Mouse (Mus musculus) stomach, embryonic 16.5 days (tissue): ENCODE measurements around the gene Itk. TPM values are rescaled to one million over a fixed set of nuclear protein-coding genes. Genes with fewer than 3 reads are reported as not detected.

Source experiments
- ATAC-seq: fragments of 200-750 bp; cut with Nextera tagmentation; 2 replicates; pipeline ENCODE4 v1.8.0; 2017; ENCODE audit warnings: moderate number of reproducible peaks, moderate TSS enrichment; ENCODE audit not compliant: insufficient read depth, low FRiP score
- H3K27ac ChIP-seq: fragments of 300-500 bp; sonication (generic); 2 replicates; pipeline ENCODE4 v1.5.1; 2014; ENCODE audit warnings: low read length
- H3K27me3 ChIP-seq: fragments of 300-500 bp; sonication (generic); 2 replicates; pipeline ENCODE4 v1.6.1; 2014; ENCODE audit warnings: low read length, control low read depth, mixed read lengths; ENCODE audit not compliant: control insufficient read depth, insufficient read depth
- H3K36me3 ChIP-seq: fragments of 300-500 bp; sonication (generic); 2 replicates; pipeline ENCODE4 v1.6.1; 2014; ENCODE audit warnings: low read length; ENCODE audit not compliant: control insufficient read depth, insufficient read depth
- H3K4me1 ChIP-seq: fragments of 300-500 bp; sonication (generic); 2 replicates; pipeline ENCODE4 v1.6.1; 2014; ENCODE audit warnings: low read length, control low read depth, mixed read lengths; ENCODE audit not compliant: control insufficient read depth, insufficient read depth
- H3K4me2 ChIP-seq: fragments of 300-500 bp; sonication (generic); 2 replicates; pipeline ENCODE4 v1.6.1; 2014; ENCODE audit warnings: low read depth, low read length, mixed read lengths
- H3K4me3 ChIP-seq: fragments of 300-500 bp; sonication (generic); replicated peaks from 2 replicates; pipeline ENCODE4 v1.5.1; 2014; ENCODE audit warnings: mild to moderate bottlenecking, low read length
- H3K9ac ChIP-seq: fragments of 300-500 bp; sonication (generic); 2 replicates; pipeline ENCODE4 v1.6.1; 2014; ENCODE audit warnings: low read length
- H3K9me3 ChIP-seq: fragments of 300-500 bp; sonication (generic); replicated peaks from 2 replicates; pipeline ENCODE4 v1.6.1; 2016; ENCODE audit warnings: low read length, control low read depth; ENCODE audit not compliant: control insufficient read depth
- WGBS: fragments of 180-500 bp; shearing (Covaris S2); extraction: QIAGEN DNeasy Blood & Tissue Kit; methylation state at CpG from one replicate; pipeline ENCODE4 v1.1.7; 2014; 5-methylcytosine and 5-hydroxymethylcytosine counted together
- polyA plus RNA-seq: library from polyadenylated mRNA; unstranded; fragments of >200 nt; fragmentation: Nextera tagmentation; extraction: Ambion mirVana; gene quantifications from 2 replicates; pipeline ENCODE4 v1.2.1, GENCODE M21; 2015

The Itk gene
- polyA plus RNA-seq, 1 experiment from 2014 or later = 0.49 TPM

- WGBS = 50% methylated on average over 13 of the region's 13 CpGs
- Histone ChIP-seq H3K27me3 (no peaks in the 10 kb centered on the region), H3K36me3 (no peaks in the 10 kb centered on the region), H3K9me3 (no peaks in the 10 kb centered on the region), H3K9ac (no peak overlapping the region), H3K4me2 (no peak overlapping the region), H3K27ac (no peak overlapping the region; the same call in 1 of the 2 replicates), H3K4me1 (0 out of 2 replicates have a peak, but pooled peaks cover 10% of the 10 kb centered on the region), H3K4me3 (no peak overlapping the region)
- ATAC-seq = no peak
These were observed 90.2 kb downstream of the Itk start for GRCm38 (mm10) chr11:46298889-46299785.

GRCm38 (mm10) chr11:46294390-46294789 is 94.9 kb downstream of the Itk start:
- Histone ChIP-seq H3K9me3 (no peaks in the 10 kb centered on the region), H3K4me1 (0 out of 2 replicates have a peak, but pooled peaks cover 9% of the 10 kb centered on the region), H3K27me3 (no peaks in the 10 kb centered on the region), H3K27ac (no peak overlapping the region), H3K9ac (no peak overlapping the region), H3K4me3 (no peak overlapping the region), H3K4me2 (no peak overlapping the region), H3K36me3 (no peaks in the 10 kb centered on the region)
- no peak for ATAC-seq
- WGBS = 81% methylated on average over 11 of the region's 11 CpGs

- Histone ChIP-seq H3K9ac (no peak overlapping the region), H3K4me2 (no peak overlapping the region), H3K9me3 (no peaks in the 10 kb centered on the region), H3K4me3 (no peak overlapping the region), H3K27ac (no peak overlapping the region), H3K27me3 (no peaks in the 10 kb centered on the region), H3K4me1 (0 out of 2 replicates have a peak, but pooled peaks cover under 1% of the 10 kb centered on the region), H3K36me3 (no peaks in the 10 kb centered on the region)
- no peak for ATAC-seq
- WGBS = 90% methylated on average over 5 of the region's 5 CpGs
These were observed 95.8 kb downstream of the Itk start for GRCm38 (mm10) chr11:46293491-46293890.

- H3K27ac ChIP-seq = no peak overlapping the region
- ATAC-seq = no peak
These were observed 98.3 kb downstream of the Itk start for GRCm38 (mm10) chr11:46290988-46291405.

GRCm38 (mm10) chr11:46289561-46289960 is 99.8 kb downstream of the Itk start:
- no peak for ATAC-seq
- Histone ChIP-seq H3K4me3 (no peak overlapping the region), H3K36me3 (no peaks in the 10 kb centered on the region), H3K9me3 (no peaks in the 10 kb centered on the region), H3K27ac (no peak overlapping the region), H3K4me2 (no peak overlapping the region), H3K9ac (no peak overlapping the region), H3K27me3 (no peaks in the 10 kb centered on the region), H3K4me1 (no peaks in the 10 kb centered on the region)
- WGBS = 92% methylated on average over 9 of the region's 9 CpGs

More at GRCm38 (mm10) chr11:46290988-46291405, 98.3 kb downstream of the Itk start:
- no peaks in the 10 kb centered on the region for H3K27me3 ChIP-seq
- no peak overlapping the region for H3K9ac ChIP-seq
- no peaks in the 10 kb centered on the region for H3K9me3 ChIP-seq
- no peaks in the 10 kb centered on the region for H3K36me3 ChIP-seq
- no peak overlapping the region for H3K4me3 ChIP-seq
- WGBS = 32% methylated on average over 10 of the region's 10 CpGs
- H3K4me2 ChIP-seq = no peak overlapping the region
- H3K4me1 ChIP-seq = no peaks in the 10 kb centered on the region

GRCm38 (mm10) chr11:46289022-46289421 is 100.3 kb downstream of the Itk start:
- 90% methylated on average over 4 of the region's 4 CpGs for WGBS
- no peak for ATAC-seq
- Histone ChIP-seq H3K27ac (no peak overlapping the region), H3K27me3 (no peaks in the 10 kb centered on the region), H3K4me3 (no peak overlapping the region), H3K9ac (no peak overlapping the region), H3K4me1 (no peaks in the 10 kb centered on the region), H3K36me3 (no peaks in the 10 kb centered on the region), H3K9me3 (no peaks in the 10 kb centered on the region), H3K4me2 (no peak overlapping the region)

- H3K9ac ChIP-seq = no peak overlapping the region
- no peaks in the 10 kb centered on the region for H3K9me3 ChIP-seq
- no peaks in the 10 kb centered on the region for H3K4me1 ChIP-seq
- 49% methylated on average over 5 of the region's 5 CpGs for WGBS
- no peak for ATAC-seq
- no peak overlapping the region for H3K4me2 ChIP-seq
- no peaks in the 10 kb centered on the region for H3K36me3 ChIP-seq
- H3K27ac ChIP-seq = no peak overlapping the region
- H3K4me3 ChIP-seq = no peak overlapping the region
- H3K27me3 ChIP-seq = no peaks in the 10 kb centered on the region
These were observed 101.2 kb downstream of the Itk start for GRCm38 (mm10) chr11:46288091-46288490.

GRCm38 (mm10) chr11:46286803-46287202 is 102.5 kb downstream of the Itk start:
- H3K4me3 ChIP-seq = no peak overlapping the region
- no peak overlapping the region for H3K27ac ChIP-seq
- no peak overlapping the region for H3K4me2 ChIP-seq
- H3K9me3 ChIP-seq = no peaks in the 10 kb centered on the region
- WGBS = 51% methylated on average over 6 of the region's 6 CpGs
- H3K27me3 ChIP-seq = no peaks in the 10 kb centered on the region
- H3K9ac ChIP-seq = no peak overlapping the region
- ATAC-seq = no peak
- no peaks in the 10 kb centered on the region for H3K36me3 ChIP-seq
- H3K4me1 ChIP-seq = no peaks in the 10 kb centered on the region

- no peak overlapping the region for H3K27ac ChIP-seq
- no peak overlapping the region for H3K4me2 ChIP-seq
- ATAC-seq = no peak
- no peak overlapping the region for H3K9ac ChIP-seq
- H3K4me1 ChIP-seq = no peaks in the 10 kb centered on the region
- no peaks in the 10 kb centered on the region for H3K27me3 ChIP-seq
- no peak overlapping the region for H3K4me3 ChIP-seq
- no peaks in the 10 kb centered on the region for H3K9me3 ChIP-seq
- no peaks in the 10 kb centered on the region for H3K36me3 ChIP-seq
- 86% methylated on average over 6 of the region's 6 CpGs for WGBS
These were observed 105.5 kb downstream of the Itk start for GRCm38 (mm10) chr11:46283800-46284199.
